Mouse (Mus musculus) forebrain, embryonic 13.5 days (tissue): ENCODE results near the gene Calml3. TPM values are rescaled to one million over a fixed set of nuclear protein-coding genes. Genes with fewer than 3 reads are reported as not detected.

Source experiments
- ATAC-seq: fragments of 200-750 bp; cut with Nextera tagmentation; 2 replicates; pipeline ENCODE4 v1.8.0; 2017
- H3K27ac ChIP-seq: fragments of 300-500 bp; sonication (generic); 2 replicates; pipeline ENCODE4 v1.5.1; 2015; ENCODE audit warnings: inconsistent platforms, mild to moderate bottlenecking, moderate library complexity
- H3K27me3 ChIP-seq: fragments of 300-500 bp; sonication (generic); 2 replicates; pipeline ENCODE4 v1.6.1; 2015; ENCODE audit warnings: mild to moderate bottlenecking, inconsistent platforms
- H3K36me3 ChIP-seq: fragments of 300-500 bp; sonication (generic); 2 replicates; pipeline ENCODE4 v1.6.1; 2015; ENCODE audit warnings: mild to moderate bottlenecking, inconsistent platforms; ENCODE audit not compliant: poor library complexity, severe bottlenecking
- H3K4me1 ChIP-seq: fragments of 300-500 bp; sonication (generic); 2 replicates; pipeline ENCODE4 v1.6.1; 2015; ENCODE audit warnings: inconsistent platforms
- H3K4me2 ChIP-seq: fragments of 300-500 bp; sonication (generic); 2 replicates; pipeline ENCODE4 v1.6.1; 2015; ENCODE audit warnings: inconsistent platforms, mild to moderate bottlenecking, moderate library complexity
- H3K4me3 ChIP-seq: fragments of 300-500 bp; sonication (generic); 2 replicates; pipeline ENCODE4 v1.5.1; 2015; ENCODE audit warnings: mild to moderate bottlenecking, inconsistent platforms
- H3K9ac ChIP-seq: fragments of 300-500 bp; sonication (generic); 2 replicates; pipeline ENCODE4 v1.6.1; 2015; ENCODE audit warnings: mild to moderate bottlenecking, inconsistent platforms
- H3K9me3 ChIP-seq: fragments of 300-500 bp; sonication (generic); replicated peaks from 2 replicates; pipeline ENCODE4 v1.6.1; 2016; ENCODE audit warnings: inconsistent platforms
- whole genome bisulfite sequencing: fragments of 180-500 bp; shearing (Covaris S2); methylation state at CpG from one replicate; pipeline ENCODE4 v1.1.7; 2015; 5-methylcytosine and 5-hydroxymethylcytosine counted together
- polyA plus RNA-seq: library from polyadenylated mRNA; unstranded; fragments of >200 nt; fragmentation: Nextera tagmentation; extraction: Ambion mirVana; gene quantifications from 2 replicates; pipeline ENCODE4 v1.2.1, GENCODE M21; 2015

Gene Calml3
- polyA plus RNA-seq, 1 experiment from 2014 or later: not detected

GRCm38 (mm10) chr13:3758347-3758746 lies 45.8 kb downstream of the Calml3 start:
- Histone ChIP-seq H3K36me3 (no peaks in the 10 kb centered on the region), H3K9me3 (no peaks in the 10 kb centered on the region), H3K4me3 (no peak overlapping the region), H3K27ac (no peak overlapping the region), H3K27me3 (no peaks in the 10 kb centered on the region), H3K4me1 (no peaks in the 10 kb centered on the region), H3K9ac (no peak overlapping the region), H3K4me2 (no peak overlapping the region)
- 67% methylated on average over 2 of the region's 2 CpGs for WGBS
- ATAC-seq: 0 out of 2 replicates have a peak, but pooled peaks have one; percentile 36

GRCm38 (mm10) chr13:3753291-3753690 lies 50.8 kb downstream of the Calml3 start:
- 87% methylated on average over 2 of the region's 2 CpGs for WGBS
- Histone ChIP-seq H3K36me3 (no peaks in the 10 kb centered on the region), H3K4me2 (no peak overlapping the region), H3K27ac (no peak overlapping the region), H3K9me3 (no peaks in the 10 kb centered on the region), H3K4me1 (no peaks in the 10 kb centered on the region), H3K9ac (no peak overlapping the region), H3K4me3 (no peak overlapping the region), H3K27me3 (no peaks in the 10 kb centered on the region)
- no peak for ATAC-seq

Other genes starting within 250 kb of the Calml3 start
- 19.5 and 21.0 TPM in 2 replicates for gene Fam208b, start 193.2 kb downstream of the Calml3 start, polyA plus RNA-seq
- 12.9 and 15.6 TPM in 2 replicates for gene Asb13, start 170.3 kb downstream of the Calml3 start, polyA plus RNA-seq
- gene Calm4, start 33.4 kb upstream of the Calml3 start, polyA plus RNA-seq: not detected in 2 replicates
- not detected in 2 replicates for gene Calm5, start 49.9 kb upstream of the Calml3 start, polyA plus RNA-seq
- 23.4 and 24.1 TPM in 2 replicates for gene Net1, start 113.9 kb upstream of the Calml3 start, polyA plus RNA-seq
- gene Tubal3, start 114.0 kb upstream of the Calml3 start, polyA plus RNA-seq: not detected in 2 replicates
- not detected in 2 replicates for gene Ucn3, start 141.0 kb upstream of the Calml3 start, polyA plus RNA-seq
- 0.37 and 0.39 TPM in 2 replicates for gene Akr1c14, start 244.7 kb upstream of the Calml3 start, polyA plus RNA-seq